Mouse (Mus musculus) myocyte (in vitro differentiated cells): Measurements from ENCODE around the gene Dbh.

Source experiments
- MAX ChIP-seq: IDR thresholded peaks from one replicate; pipeline ENCODE4 v1.6.1; 2011; ENCODE audit warnings: low read depth, mild to moderate bottlenecking, control low read depth
- MYOD1 ChIP-seq, 3 experiments: IDR thresholded peaks; one replicate each; pipeline ENCODE4 v1.6.1; 2011; ENCODE audit warnings: control low read depth in 2 of 3, low read depth in 2 of 3, mild to moderate bottlenecking in 2 of 3, moderate library complexity in 1 of 3; ENCODE audit not compliant: insufficient read length in 2 of 3, control insufficient read depth in 1 of 3

- TF ChIP-seq MYOD1 (IDR thresholded peaks at IDR 0.05; ENCODE audit: control insufficient read depth in 1 of 3, insufficient read length in 2 of 3, low read depth in 2 of 3) (no peak), MAX (no peak)
Observed at GRCm38 (mm10) chr2:27198551-27199246, 33.7 kb downstream of the Dbh start.
